Mouse (Mus musculus) ES-E14 (cell line): ENCODE results near the gene Gm7029.

Experiments
- CHD2 ChIP-seq: IDR thresholded peaks from 2 replicates; pipeline ENCODE4 v1.6.1; 2014; ENCODE audit warnings: mild to moderate bottlenecking, low read depth, low read length, inconsistent platforms
- HCFC1 ChIP-seq: IDR thresholded peaks from 2 replicates; pipeline ENCODE4 v1.6.1; 2012; ENCODE audit warnings: low read length, inconsistent platforms, borderline replicate concordance; ENCODE audit not compliant: insufficient read depth
- MAFK ChIP-seq: IDR thresholded peaks from 2 replicates; pipeline ENCODE4 v1.6.1; 2014; ENCODE audit warnings: mild to moderate bottlenecking, low read depth, low read length, inconsistent platforms; ENCODE audit not compliant: insufficient read depth
- ZC3H11A ChIP-seq: IDR thresholded peaks from 2 replicates; pipeline ENCODE4 v1.6.1; 2012; ENCODE audit warnings: low read depth, mild to moderate bottlenecking, inconsistent platforms, low read length, borderline replicate concordance
- ZNF384 ChIP-seq: IDR thresholded peaks from 2 replicates; pipeline ENCODE4 v1.6.1; 2012; ENCODE audit warnings: low read depth, low read length, inconsistent platforms

GRCm38 (mm10) chr17:33902491-33902890 lies 28.9 kb downstream of the Gm7029 start:
- TF ChIP-seq HCFC1: no peak
- no peak for TF ChIP-seq ZNF384
- no peak for TF ChIP-seq ZC3H11A
- TF ChIP-seq CHD2: no peak
- no peak for TF ChIP-seq MAFK
